Mouse (Mus musculus): ENCODE measurements around the gene Tmem147.
A peak's percentile ranks its signal among the peaks of the same experiment; 100 is the strongest.

Tmem147 gene

GRCm38 (mm10) chr7:30723274-30723953 is 5.9 kb downstream of the Tmem147 start:
- DNase-seq: no peak

- DNase-seq: no peak
Observed at GRCm38 (mm10) chr7:30721286-30721685, 8.1 kb downstream of the Tmem147 start.

DNA sequence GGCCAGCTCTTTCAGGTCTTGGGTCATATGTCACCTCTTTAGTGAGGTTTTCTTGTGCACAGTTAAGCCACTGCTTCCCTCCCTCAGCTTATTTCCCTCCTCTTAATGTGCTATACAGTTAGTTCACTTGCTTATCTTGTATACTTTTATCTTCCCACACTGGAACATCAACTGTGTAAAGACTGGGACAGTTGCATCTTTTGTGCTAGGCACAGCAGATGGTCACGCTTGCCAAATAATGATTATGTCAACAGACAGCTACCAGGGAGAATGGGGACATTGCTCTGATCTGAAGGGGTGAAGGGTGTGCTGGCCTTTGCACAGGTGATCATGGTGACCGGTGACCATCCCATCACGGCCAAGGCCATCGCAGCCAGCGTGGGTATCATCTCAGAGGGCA is 9.7 kb downstream of the Tmem147 start:
- no peak for DNase-seq

DNA sequence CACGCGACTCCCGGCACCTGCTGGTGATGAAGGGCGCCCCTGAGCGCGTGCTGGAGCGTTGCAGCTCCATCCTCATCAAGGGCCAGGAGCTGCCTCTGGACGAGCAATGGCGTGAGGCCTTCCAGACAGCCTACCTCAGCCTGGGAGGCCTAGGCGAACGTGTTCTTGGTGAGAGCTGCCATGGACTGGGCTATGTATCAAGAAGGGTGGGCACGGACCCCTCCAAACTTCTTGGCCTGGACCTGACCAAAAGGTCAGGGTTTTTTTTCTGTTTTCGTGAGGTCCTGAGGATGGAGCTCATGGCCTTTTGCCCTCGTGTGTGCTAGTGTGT is 11.7 kb downstream of the Tmem147 start:
- DNase-seq: no peak

DNA sequence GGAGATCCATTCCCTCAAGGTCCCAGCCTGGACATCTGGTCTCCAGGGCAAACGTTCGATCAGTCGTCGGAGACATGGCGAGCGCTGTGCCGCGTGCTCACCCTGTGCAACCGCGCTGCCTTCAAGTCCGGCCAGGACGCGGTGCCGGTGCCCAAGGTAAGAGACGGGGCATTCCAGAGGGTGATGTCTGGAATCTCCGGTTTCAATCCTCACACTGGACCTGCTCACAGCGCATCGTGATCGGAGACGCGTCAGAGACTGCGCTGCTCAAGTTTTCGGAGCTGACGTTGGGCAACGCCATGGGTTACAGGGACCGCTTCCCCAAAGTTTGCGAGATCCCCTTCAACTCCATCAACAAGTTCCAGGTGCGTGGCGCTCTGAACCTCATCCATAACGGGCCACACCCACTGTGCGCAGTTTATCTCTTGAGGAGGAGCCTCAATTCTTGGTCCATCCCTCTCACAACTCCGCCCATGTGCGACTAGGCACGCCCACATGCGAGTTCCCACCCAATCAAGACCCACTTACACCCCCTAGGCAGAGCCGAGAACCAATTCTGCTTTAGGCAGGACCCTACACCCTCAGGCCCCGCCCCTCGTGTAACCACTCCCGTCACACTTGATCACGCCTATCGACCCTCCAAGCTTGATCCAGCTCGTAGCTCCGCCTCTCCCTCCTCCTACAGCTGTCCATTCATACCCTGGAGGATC is 12.2 kb downstream of the Tmem147 start:
- peak; percentile 92 for DNase-seq

- no peak for DNase-seq
Observed at GRCm38 (mm10) chr7:30711942-30712341, 17.4 kb downstream of the Tmem147 start, which contains the start of gene Atp4a. Gene Atp4a, plus strand, starts transcription at chr7:30712209.

GRCm38 (mm10) chr7:30707441-30707840 is 21.9 kb downstream of the Tmem147 start:
- no peak for DNase-seq

DNA sequence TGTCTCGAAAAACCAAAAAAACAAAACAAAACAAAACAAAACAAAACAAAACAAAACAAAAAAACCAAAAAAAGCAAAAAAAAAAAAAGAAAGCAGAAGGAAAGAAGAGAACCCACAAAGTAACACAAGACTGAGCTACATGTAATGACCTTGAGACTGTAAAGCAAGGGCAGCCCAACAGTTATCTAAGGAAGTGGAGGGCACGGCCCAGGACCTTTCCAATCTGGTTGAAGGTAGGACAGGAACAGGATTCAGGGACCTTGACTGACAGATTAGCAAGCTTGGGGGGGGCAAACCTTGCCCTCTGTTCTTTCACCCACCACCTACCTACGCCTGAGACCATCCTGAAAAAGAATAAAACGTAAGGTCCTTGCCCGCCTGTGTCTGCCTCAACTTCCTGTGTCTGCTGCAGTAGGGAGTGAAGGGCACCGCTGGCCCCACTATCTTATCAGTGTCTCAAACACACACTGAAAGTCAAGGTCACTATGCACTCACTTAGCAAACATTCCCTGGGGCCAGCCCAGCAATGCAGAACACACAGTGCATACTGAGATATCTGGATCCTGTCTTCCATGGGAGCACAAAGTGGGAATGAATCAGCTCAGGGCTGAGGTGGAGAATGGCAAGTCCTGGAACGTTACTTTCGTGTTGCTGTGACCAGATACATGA is 23.0 kb downstream of the Tmem147 start:
- peak; percentile 53 for DNase-seq

DNA sequence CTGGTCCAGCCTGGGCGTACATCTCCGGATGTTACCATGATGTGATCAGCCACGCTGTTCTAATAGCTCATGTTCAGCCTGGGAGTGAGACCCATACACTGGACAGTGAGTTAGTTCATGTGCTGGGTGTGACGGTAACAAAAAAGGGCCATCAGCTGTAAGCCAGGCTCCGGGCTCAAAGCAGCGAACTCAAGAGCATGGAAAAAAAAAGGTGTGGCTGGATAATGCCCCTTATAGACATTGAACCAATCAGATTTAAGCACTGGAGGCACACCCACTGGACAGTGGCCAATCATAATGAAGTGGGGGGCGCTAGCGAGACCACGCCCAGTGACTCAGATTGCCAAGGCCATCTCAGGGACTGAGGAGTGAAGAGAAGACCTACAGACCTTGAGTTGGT is 30.8 kb downstream of the Tmem147 start, which contains the start of gene 2200002J24Rik:
Gene 2200002J24Rik, plus strand, starts transcription at position 338 of the 400 bp plus-strand sequence.
- DNase-seq: peak; percentile 58

DNA sequence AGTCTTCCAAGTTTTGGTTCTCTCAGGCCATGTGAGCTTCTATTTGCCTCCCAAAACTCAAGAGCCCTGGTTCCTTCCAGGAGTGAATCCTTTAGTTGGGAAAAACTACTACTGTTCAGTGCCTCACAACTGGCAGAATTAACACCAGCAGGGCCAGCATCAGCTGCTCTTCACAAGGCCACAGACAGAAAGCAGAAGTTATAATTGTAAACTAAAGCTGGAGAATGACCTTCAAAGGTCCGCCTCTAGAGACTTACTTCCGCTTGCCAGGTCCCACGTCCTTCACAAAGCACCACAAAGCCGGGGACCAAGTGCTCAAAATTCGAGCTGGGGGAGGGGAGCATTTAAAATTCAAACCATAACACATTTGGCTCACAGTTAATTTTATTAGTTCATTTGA is 31.2 kb downstream of the Tmem147 start:
- DNase-seq: no peak

DNA sequence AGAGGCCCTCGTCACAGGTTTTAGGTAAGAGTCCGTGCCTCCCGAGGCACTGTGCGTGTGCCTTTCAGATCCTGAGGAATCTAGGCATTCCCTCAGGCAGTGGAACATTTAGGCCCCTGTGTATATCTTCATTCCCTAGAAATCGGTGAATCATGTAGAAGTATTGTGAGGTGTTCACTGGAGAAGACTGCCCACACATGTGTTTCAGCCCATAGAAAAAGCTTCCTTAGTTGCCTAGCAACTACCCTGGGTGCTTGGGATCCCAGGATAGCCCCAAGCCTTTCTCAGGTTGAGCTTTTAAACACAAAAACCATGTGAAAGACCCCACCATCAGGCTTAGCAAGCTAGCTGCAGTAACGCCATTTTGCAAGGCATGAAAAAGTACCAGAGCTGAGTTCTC is 41.0 kb downstream of the Tmem147 start:
- no peak for DNase-seq

- DNase-seq: no peak
Observed at GRCm38 (mm10) chr7:30683425-30683824, 45.9 kb downstream of the Tmem147 start.

DNA sequence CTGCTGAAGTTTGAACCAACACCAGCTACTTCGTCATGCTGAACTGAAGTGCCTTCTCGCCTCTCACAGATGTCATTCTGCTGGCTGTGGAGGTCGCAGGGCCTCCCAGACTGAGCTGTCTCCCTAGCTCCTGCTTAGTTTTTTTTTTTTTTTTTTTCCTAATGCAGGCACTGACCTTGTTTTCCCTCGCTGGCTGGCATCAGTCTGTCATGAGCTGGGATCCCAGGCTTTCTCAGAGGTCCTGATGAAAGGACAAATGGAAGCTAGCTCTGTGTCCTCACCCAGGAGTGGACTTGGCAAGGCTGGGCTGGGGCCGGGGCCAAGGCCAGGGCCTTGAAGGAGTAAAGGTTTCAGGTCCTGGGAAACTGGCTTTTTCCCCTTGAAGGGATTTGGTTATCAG is 47.4 kb downstream of the Tmem147 start:
- no peak for DNase-seq

- no peak for DNase-seq
Observed at GRCm38 (mm10) chr7:30678263-30678975, 50.9 kb downstream of the Tmem147 start.
